Mouse (Mus musculus): Measurements from ENCODE around the gene Ros1. TPM values are rescaled to one million over a fixed set of nuclear protein-coding genes. Genes with fewer than 3 reads are reported as not detected.

Ros1 gene
- total and polyA plus RNA-seq, 2 experiments from 2014 or later = not detected

- H3K9ac ChIP-seq (replicated peaks; ENCODE audit: low read length, poor library complexity, severe bottlenecking) = no peak overlapping the region
- no peak overlapping the region for H3K4me2 ChIP-seq (ENCODE audit: low read depth, low read length, poor library complexity, severe bottlenecking)
- no peak for ATAC-seq (ENCODE audit: low FRiP score)
- WGBS = 96% methylated on average over 1 of the region's 1 CpGs
- no peaks in the 10 kb centered on the region for H3K36me3 ChIP-seq (ENCODE audit: insufficient read depth, low read length)
- TF ChIP-seq CTCF (IDR thresholded peaks at IDR 0.05) = no peak
- no peak overlapping the region for H3K4me3 ChIP-seq (ENCODE audit: low read depth, low read length)
- H3K27me3 ChIP-seq (ENCODE audit: insufficient read depth, low read length) = no peaks in the 10 kb centered on the region
- DNase-seq (ENCODE audit: low spot score) = no peak
- no peaks in the 10 kb centered on the region for H3K9me3 ChIP-seq (ENCODE audit: low read length)
- H3K4me1 ChIP-seq (ENCODE audit: insufficient read depth, low read length) = no peaks in the 10 kb centered on the region
- no peak overlapping the region for H3K27ac ChIP-seq (ENCODE audit: low read depth, low read length)
Measured at GRCm38 (mm10) chr10:52170489-52170888, 24.6 kb downstream of the Ros1 start.

GRCm38 (mm10) chr10:52169841-52170240 lies 25.2 kb downstream of the Ros1 start:
- 83% methylated on average over 5 of the region's 5 CpGs for WGBS
- Histone ChIP-seq H3K4me3 (ENCODE audit: low read depth, low read length) (no peak overlapping the region), H3K27ac (ENCODE audit: low read depth, low read length) (no peak overlapping the region), H3K9me3 (ENCODE audit: low read length) (no peaks in the 10 kb centered on the region), H3K27me3 (ENCODE audit: insufficient read depth, low read length) (no peaks in the 10 kb centered on the region), H3K9ac (replicated peaks; ENCODE audit: low read length, poor library complexity, severe bottlenecking) (no peak overlapping the region), H3K4me2 (ENCODE audit: low read depth, low read length, poor library complexity, severe bottlenecking) (no peak overlapping the region), H3K4me1 (ENCODE audit: insufficient read depth, low read length) (no peaks in the 10 kb centered on the region), H3K36me3 (ENCODE audit: insufficient read depth, low read length) (no peaks in the 10 kb centered on the region)
- DNase-seq (ENCODE audit: low spot score) (no peak), ATAC-seq (ENCODE audit: low FRiP score) (no peak)
- no peak for TF ChIP-seq CTCF (IDR thresholded peaks at IDR 0.05)

GRCm38 (mm10) chr10:52165376-52165775 lies 29.7 kb downstream of the Ros1 start:
- H3K9ac ChIP-seq (replicated peaks; ENCODE audit: low read length, poor library complexity, severe bottlenecking) = no peak overlapping the region
- no peak for ATAC-seq (ENCODE audit: low FRiP score)
- H3K4me1 ChIP-seq (ENCODE audit: insufficient read depth, low read length) = no peaks in the 10 kb centered on the region
- TF ChIP-seq CTCF (IDR thresholded peaks at IDR 0.05) = no peak
- no peaks in the 10 kb centered on the region for H3K36me3 ChIP-seq (ENCODE audit: insufficient read depth, low read length)
- no peaks in the 10 kb centered on the region for H3K9me3 ChIP-seq (ENCODE audit: low read length)
- no peak overlapping the region for H3K4me2 ChIP-seq (ENCODE audit: low read depth, low read length, poor library complexity, severe bottlenecking)
- no peak overlapping the region for H3K27ac ChIP-seq (ENCODE audit: low read depth, low read length)
- H3K27me3 ChIP-seq (ENCODE audit: insufficient read depth, low read length) = no peaks in the 10 kb centered on the region
- WGBS = 92% methylated on average over 1 of the region's 1 CpGs
- no peak overlapping the region for H3K4me3 ChIP-seq (ENCODE audit: low read depth, low read length)
- no peak for DNase-seq (ENCODE audit: low spot score)

- Histone ChIP-seq H3K4me3 (ENCODE audit: low read depth, low read length) (no peak overlapping the region), H3K36me3 (ENCODE audit: insufficient read depth, low read length) (no peaks in the 10 kb centered on the region), H3K4me2 (ENCODE audit: low read depth, low read length, poor library complexity, severe bottlenecking) (no peak overlapping the region), H3K4me1 (ENCODE audit: insufficient read depth, low read length) (no peaks in the 10 kb centered on the region), H3K9me3 (ENCODE audit: low read length) (no peaks in the 10 kb centered on the region), H3K9ac (replicated peaks; ENCODE audit: low read length, poor library complexity, severe bottlenecking) (no peak overlapping the region), H3K27ac (ENCODE audit: low read depth, low read length) (no peak overlapping the region), H3K27me3 (ENCODE audit: insufficient read depth, low read length) (no peaks in the 10 kb centered on the region)
- TF ChIP-seq CTCF (IDR thresholded peaks at IDR 0.05) = no peak
- WGBS = 56% methylated on average over 3 of the region's 3 CpGs
- ATAC-seq (ENCODE audit: low FRiP score) = no peak
- DNase-seq (ENCODE audit: low spot score) = no peak
Measured at GRCm38 (mm10) chr10:52160604-52161003, 34.4 kb downstream of the Ros1 start.

- Histone ChIP-seq H3K27ac (ENCODE audit: low read depth, low read length) (no peak overlapping the region), H3K36me3 (ENCODE audit: insufficient read depth, low read length) (no peaks in the 10 kb centered on the region), H3K9me3 (ENCODE audit: low read length) (no peaks in the 10 kb centered on the region), H3K4me1 (ENCODE audit: insufficient read depth, low read length) (no peaks in the 10 kb centered on the region), H3K27me3 (ENCODE audit: insufficient read depth, low read length) (no peaks in the 10 kb centered on the region), H3K4me3 (ENCODE audit: low read depth, low read length) (no peak overlapping the region), H3K4me2 (ENCODE audit: low read depth, low read length, poor library complexity, severe bottlenecking) (no peak overlapping the region), H3K9ac (replicated peaks; ENCODE audit: low read length, poor library complexity, severe bottlenecking) (no peak overlapping the region)
- DNase-seq (ENCODE audit: low spot score) (no peak), ATAC-seq (ENCODE audit: low FRiP score) (no peak)
- TF ChIP-seq CTCF (IDR thresholded peaks at IDR 0.05) = no peak
- WGBS = 96% methylated on average over 3 of the region's 3 CpGs
Measured at GRCm38 (mm10) chr10:52159704-52160103, 35.3 kb downstream of the Ros1 start.

GRCm38 (mm10) chr10:52133354-52134074 lies 61.5 kb downstream of the Ros1 start:
- no peaks in the 10 kb centered on the region for H3K36me3 ChIP-seq (ENCODE audit: insufficient read depth, low read length)
- no peaks in the 10 kb centered on the region for H3K4me1 ChIP-seq (ENCODE audit: insufficient read depth, low read length)
- H3K27me3 ChIP-seq (ENCODE audit: insufficient read depth, low read length) = no peaks in the 10 kb centered on the region
- TF ChIP-seq CTCF (IDR thresholded peaks at IDR 0.05) = no peak
- H3K9me3 ChIP-seq (ENCODE audit: low read length) = no peaks in the 10 kb centered on the region
- ATAC-seq (ENCODE audit: low FRiP score) (no peak), DNase-seq (ENCODE audit: low spot score) (no peak)
- no peak overlapping the region for H3K4me2 ChIP-seq (ENCODE audit: low read depth, low read length, poor library complexity, severe bottlenecking)
- H3K4me3 ChIP-seq (ENCODE audit: low read depth, low read length) = no peak overlapping the region
- no peak overlapping the region for H3K27ac ChIP-seq (ENCODE audit: low read depth, low read length)
- 86% methylated on average over 4 of the region's 4 CpGs for WGBS
- H3K9ac ChIP-seq (replicated peaks; ENCODE audit: low read length, poor library complexity, severe bottlenecking) = no peak overlapping the region

Data from midbrain, postnatal 0 days (tissue).